Mouse (Mus musculus): Measurements from ENCODE around the gene Gm38100. TPM values are rescaled to one million over a fixed set of nuclear protein-coding genes. Genes with fewer than 3 reads are reported as not detected.

The Gm38100 gene
- polyA plus RNA-seq, 1 experiment from 2014 or later: 0.07 TPM

DNA sequence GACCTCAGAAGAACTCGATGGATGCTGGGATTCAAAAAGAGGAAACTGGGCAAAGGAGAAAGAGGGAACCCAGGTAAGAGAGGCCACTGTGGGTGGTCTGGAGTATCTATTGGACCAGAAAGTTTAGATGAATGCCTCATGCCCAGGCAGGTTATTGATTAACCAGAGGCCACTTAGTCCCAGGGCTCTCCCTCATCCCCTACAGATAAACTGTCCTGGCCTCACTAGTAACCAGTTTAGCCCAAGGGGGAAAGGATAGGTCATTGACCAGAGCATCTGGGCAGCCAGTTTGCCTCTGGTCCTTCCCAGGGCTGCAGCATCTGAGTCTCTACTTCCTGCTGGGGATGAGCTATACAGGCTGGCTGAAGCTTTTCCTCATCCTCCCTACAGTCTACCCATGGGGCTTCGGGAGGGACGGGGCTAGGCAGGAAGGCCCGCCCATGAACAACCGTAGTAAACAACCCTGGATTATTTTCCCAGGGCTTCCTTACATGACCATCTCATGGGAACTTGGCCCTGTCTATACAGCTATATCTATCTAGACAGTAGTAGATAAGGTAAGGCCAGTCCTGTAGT is 6.3 kb upstream of the Gm38100 start:
- Histone ChIP-seq H3K4me1 (ENCODE audit: control insufficient read depth, insufficient read depth, low read length) (no peaks in the 10 kb centered on the region), H3K9me3 (ENCODE audit: control insufficient read depth, low read length) (no peaks in the 10 kb centered on the region), H3K9ac (ENCODE audit: low read depth, low read length) (no peak overlapping the region), H3K27ac (ENCODE audit: low read length) (no peak overlapping the region), H3K4me2 (ENCODE audit: low read depth, low read length) (no peak overlapping the region), H3K36me3 (ENCODE audit: control insufficient read depth, insufficient read depth, low read length) (no peaks in the 10 kb centered on the region), H3K4me3 (ENCODE audit: low read length) (no peak overlapping the region), H3K27me3 (replicated peaks; ENCODE audit: control insufficient read depth, insufficient read depth, low read length) (no peaks in the 10 kb centered on the region)
- WGBS: 43% methylated on average over 5 of the region's 5 CpGs
- ATAC-seq: peak; percentile 36; the same call in 1 of the 2 replicates

GRCm38 (mm10) chr1:175921091-175921490 is 962 bp downstream of the Gm38100 start:
- 92% methylated on average over 8 of the region's 8 CpGs for WGBS

GRCm38 (mm10) chr1:175923848-175924787 is 4.0 kb downstream of the Gm38100 start:
- Histone ChIP-seq H3K4me2 (ENCODE audit: low read depth, low read length) (no peak overlapping the region), H3K36me3 (ENCODE audit: control insufficient read depth, insufficient read depth, low read length) (no peaks in the 10 kb centered on the region), H3K9ac (ENCODE audit: low read depth, low read length) (no peak overlapping the region), H3K4me3 (ENCODE audit: low read length) (no peak overlapping the region), H3K9me3 (ENCODE audit: control insufficient read depth, low read length) (no peaks in the 10 kb centered on the region), H3K4me1 (ENCODE audit: control insufficient read depth, insufficient read depth, low read length) (no peaks in the 10 kb centered on the region), H3K27ac (ENCODE audit: low read length) (no peak overlapping the region), H3K27me3 (replicated peaks; ENCODE audit: control insufficient read depth, insufficient read depth, low read length) (no peaks in the 10 kb centered on the region)
- WGBS: 52% methylated on average over 7 of the region's 7 CpGs
- ATAC-seq: 0 out of 2 replicates have a peak, but pooled peaks have one; percentile 33

More at GRCm38 (mm10) chr1:175921091-175921490, 962 bp downstream of the Gm38100 start:
- Histone ChIP-seq H3K27me3 (replicated peaks; ENCODE audit: control insufficient read depth, insufficient read depth, low read length) (no peaks in the 10 kb centered on the region), H3K4me1 (ENCODE audit: control insufficient read depth, insufficient read depth, low read length) (no peaks in the 10 kb centered on the region), H3K4me2 (ENCODE audit: low read depth, low read length) (no peak overlapping the region), H3K4me3 (ENCODE audit: low read length) (no peak overlapping the region), H3K36me3 (ENCODE audit: control insufficient read depth, insufficient read depth, low read length) (no peaks in the 10 kb centered on the region), H3K9ac (ENCODE audit: low read depth, low read length) (no peak overlapping the region), H3K9me3 (ENCODE audit: control insufficient read depth, low read length) (no peaks in the 10 kb centered on the region), H3K27ac (ENCODE audit: low read length) (no peak overlapping the region)
- no peak for ATAC-seq

GRCm38 (mm10) chr1:175931391-175931790 is 11.3 kb downstream of the Gm38100 start:
- 86% methylated on average over 5 of the region's 5 CpGs for WGBS
- Histone ChIP-seq H3K36me3 (ENCODE audit: control insufficient read depth, insufficient read depth, low read length) (no peaks in the 10 kb centered on the region), H3K4me3 (ENCODE audit: low read length) (no peak overlapping the region), H3K4me1 (ENCODE audit: control insufficient read depth, insufficient read depth, low read length) (no peaks in the 10 kb centered on the region), H3K9me3 (ENCODE audit: control insufficient read depth, low read length) (no peaks in the 10 kb centered on the region), H3K27me3 (replicated peaks; ENCODE audit: control insufficient read depth, insufficient read depth, low read length) (no peaks in the 10 kb centered on the region), H3K27ac (ENCODE audit: low read length) (no peak overlapping the region), H3K9ac (ENCODE audit: low read depth, low read length) (no peak overlapping the region), H3K4me2 (ENCODE audit: low read depth, low read length) (no peak overlapping the region)
- no peak for ATAC-seq

GRCm38 (mm10) chr1:175936282-175936737 is 16.2 kb downstream of the Gm38100 start:
- Histone ChIP-seq H3K36me3 (ENCODE audit: control insufficient read depth, insufficient read depth, low read length) (no peaks in the 10 kb centered on the region), H3K4me3 (ENCODE audit: low read length) (0 out of 2 replicates have a peak overlapping the region, but pooled peaks have one; percentile 7), H3K9ac (ENCODE audit: low read depth, low read length) (peak overlapping the region; percentile 21; the same call in 1 of the 2 replicates), H3K9me3 (ENCODE audit: control insufficient read depth, low read length) (no peaks in the 10 kb centered on the region), H3K4me2 (ENCODE audit: low read depth, low read length) (0 out of 2 replicates have a peak overlapping the region, but pooled peaks have one; percentile 11), H3K27me3 (replicated peaks; ENCODE audit: control insufficient read depth, insufficient read depth, low read length) (no peaks in the 10 kb centered on the region), H3K27ac (ENCODE audit: low read length) (no peak overlapping the region), H3K4me1 (ENCODE audit: control insufficient read depth, insufficient read depth, low read length) (no peaks in the 10 kb centered on the region)
- 10% methylated on average over 11 of the region's 11 CpGs for WGBS
- ATAC-seq: peak; percentile 79

DNA sequence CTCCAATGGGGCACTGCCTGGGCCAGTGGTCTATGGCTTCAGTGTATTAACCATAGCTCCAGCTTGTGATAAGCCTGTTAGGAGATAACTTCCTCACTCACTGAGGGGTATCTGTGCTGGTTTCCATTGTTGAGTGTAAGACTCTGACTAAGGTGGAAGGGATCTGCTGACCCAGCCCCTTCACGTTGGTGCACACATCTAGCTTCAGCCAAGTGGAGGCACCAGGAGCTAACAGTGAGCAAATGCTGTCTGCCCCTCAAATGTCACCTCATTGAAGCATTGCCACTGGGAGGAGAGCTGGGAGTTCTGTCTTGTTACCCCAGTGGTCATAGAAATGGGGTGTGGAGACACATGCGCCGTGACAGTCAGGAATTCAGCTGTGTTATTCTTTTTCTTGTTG is 18.6 kb downstream of the Gm38100 start:
- no peak overlapping the region for H3K9ac ChIP-seq (ENCODE audit: low read depth, low read length)
- H3K27me3 ChIP-seq (replicated peaks; ENCODE audit: control insufficient read depth, insufficient read depth, low read length): no peaks in the 10 kb centered on the region
- no peak overlapping the region for H3K4me2 ChIP-seq (ENCODE audit: low read depth, low read length)
- H3K27ac ChIP-seq (ENCODE audit: low read length): no peak overlapping the region
- no peak for ATAC-seq
- no peaks in the 10 kb centered on the region for H3K4me1 ChIP-seq (ENCODE audit: control insufficient read depth, insufficient read depth, low read length)
- H3K9me3 ChIP-seq (ENCODE audit: control insufficient read depth, low read length): no peaks in the 10 kb centered on the region
- no peak overlapping the region for H3K4me3 ChIP-seq (ENCODE audit: low read length)
- WGBS: 77% methylated on average over 3 of the region's 3 CpGs
- H3K36me3 ChIP-seq (ENCODE audit: control insufficient read depth, insufficient read depth, low read length): no peaks in the 10 kb centered on the region

GRCm38 (mm10) chr1:175943168-175943567 is 23.0 kb downstream of the Gm38100 start:
- H3K4me1 ChIP-seq (ENCODE audit: control insufficient read depth, insufficient read depth, low read length): no peaks in the 10 kb centered on the region
- no peak overlapping the region for H3K4me2 ChIP-seq (ENCODE audit: low read depth, low read length)
- H3K36me3 ChIP-seq (ENCODE audit: control insufficient read depth, insufficient read depth, low read length): no peaks in the 10 kb centered on the region
- H3K27me3 ChIP-seq (replicated peaks; ENCODE audit: control insufficient read depth, insufficient read depth, low read length): no peaks in the 10 kb centered on the region
- WGBS: 92% methylated on average over 7 of the region's 7 CpGs
- H3K4me3 ChIP-seq (ENCODE audit: low read length): no peak overlapping the region
- no peak overlapping the region for H3K9ac ChIP-seq (ENCODE audit: low read depth, low read length)
- no peak for ATAC-seq
- no peak overlapping the region for H3K27ac ChIP-seq (ENCODE audit: low read length)
- no peaks in the 10 kb centered on the region for H3K9me3 ChIP-seq (ENCODE audit: control insufficient read depth, low read length)

- no peak overlapping the region for H3K4me3 ChIP-seq (ENCODE audit: low read length)
- no peaks in the 10 kb centered on the region for H3K36me3 ChIP-seq (ENCODE audit: control insufficient read depth, insufficient read depth, low read length)
- no peaks in the 10 kb centered on the region for H3K27me3 ChIP-seq (replicated peaks; ENCODE audit: control insufficient read depth, insufficient read depth, low read length)
- no peak for ATAC-seq
- H3K9ac ChIP-seq (ENCODE audit: low read depth, low read length): no peak overlapping the region
- no peaks in the 10 kb centered on the region for H3K9me3 ChIP-seq (ENCODE audit: control insufficient read depth, low read length)
- WGBS: 63% methylated on average over 4 of the region's 4 CpGs
- no peak overlapping the region for H3K4me2 ChIP-seq (ENCODE audit: low read depth, low read length)
- H3K4me1 ChIP-seq (ENCODE audit: control insufficient read depth, insufficient read depth, low read length): no peaks in the 10 kb centered on the region
- H3K27ac ChIP-seq (ENCODE audit: low read length): no peak overlapping the region
Observed at GRCm38 (mm10) chr1:175946718-175947315, 26.7 kb downstream of the Gm38100 start.

DNA sequence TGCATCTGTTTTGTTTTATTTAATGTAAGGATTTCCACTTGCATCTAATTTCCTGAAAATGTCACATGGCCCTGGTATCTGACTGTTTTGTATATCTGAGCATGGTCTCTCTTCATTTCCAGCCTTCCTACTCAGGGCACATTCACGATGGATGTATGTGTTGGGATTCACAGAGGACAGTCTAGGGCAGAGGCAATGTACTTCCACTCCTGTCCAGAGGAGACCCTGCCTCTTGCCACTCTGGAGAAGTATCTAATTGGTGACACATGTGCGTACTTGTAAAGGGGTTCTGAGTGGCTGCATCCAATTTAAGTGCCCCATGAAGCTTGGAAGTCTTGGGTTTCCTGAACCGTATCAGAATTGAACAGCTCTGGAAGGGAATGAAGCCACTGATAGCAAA is 30.3 kb downstream of the Gm38100 start:
- Histone ChIP-seq H3K9ac (ENCODE audit: low read depth, low read length) (no peak overlapping the region), H3K27ac (ENCODE audit: low read length) (no peak overlapping the region), H3K27me3 (replicated peaks; ENCODE audit: control insufficient read depth, insufficient read depth, low read length) (no peaks in the 10 kb centered on the region), H3K9me3 (ENCODE audit: control insufficient read depth, low read length) (no peaks in the 10 kb centered on the region), H3K36me3 (ENCODE audit: control insufficient read depth, insufficient read depth, low read length) (no peaks in the 10 kb centered on the region), H3K4me2 (ENCODE audit: low read depth, low read length) (no peak overlapping the region), H3K4me1 (ENCODE audit: control insufficient read depth, insufficient read depth, low read length) (no peaks in the 10 kb centered on the region), H3K4me3 (ENCODE audit: low read length) (no peak overlapping the region)
- 81% methylated on average over 3 of the region's 3 CpGs for WGBS
- ATAC-seq: no peak
